Mouse (Mus musculus) liver, postnatal 0 days (tissue): ENCODE measurements around the gene Tfpi.

Experiments
- CTCF ChIP-seq: sonication (generic); IDR thresholded peaks from 2 replicates; pipeline ENCODE4 v1.5.1; 2016; ENCODE audit warnings: antibody characterized with exemption, low read depth
- EP300 ChIP-seq: IDR thresholded peaks from 2 replicates; pipeline ENCODE4 v1.6.1; 2016; ENCODE audit warnings: antibody characterized with exemption, low read depth, mild to moderate bottlenecking

DNA sequence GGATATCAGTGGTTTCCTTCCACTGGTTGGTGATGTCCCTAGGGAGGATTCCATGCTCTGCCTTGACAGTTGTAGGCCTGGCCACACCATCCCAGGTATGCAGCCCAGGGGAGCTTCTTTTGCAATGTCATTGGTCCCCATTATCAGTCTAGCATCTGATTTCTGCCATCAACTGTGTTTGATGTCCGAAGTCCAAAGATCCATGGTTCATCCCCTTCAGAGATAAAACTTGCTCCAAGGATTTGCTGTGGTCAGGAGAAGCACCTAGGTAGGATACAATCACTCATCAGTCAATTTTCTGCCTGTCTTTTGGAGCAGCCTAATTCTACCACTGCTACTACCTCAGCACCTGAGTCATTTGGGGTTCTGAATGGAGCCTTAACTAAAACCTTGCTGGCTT is 15.1 kb upstream of the Tfpi start:
- TF ChIP-seq EP300 (no peak), CTCF (no peak)
